39 mouse cellular contexts compared by ENCODE assay signal in genomic region chr17:24008105-24008504, GRCm38 (mm10). TPM values are rescaled to one million over a fixed set of nuclear protein-coding genes. Genes with fewer than 3 reads are reported as not detected.
"Had no signal": no experiment of that assay in that cellular context is flagged by ENCODE, and none has a peak within 500 bp of the region (broad histone marks: within the 10 kb centered on the region; RNA-seq: fewer than 3 reads in every experiment).

No protein-coding gene starts in this region.

- H3K27me3 ChIP-seq: hindbrain, embryonic 15.5 days; intestine, embryonic 15.5 days; limb, embryonic 13.5 days; limb, embryonic 15.5 days; liver, embryonic 12.5 days had no signal

- H3K9ac ChIP-seq: heart, embryonic 12.5 days; hindbrain, embryonic 13.5 days; hindbrain, embryonic 15.5 days; intestine, embryonic 15.5 days; limb, embryonic 13.5 days; limb, embryonic 15.5 days; liver, embryonic 12.5 days; liver, embryonic 14.5 days had no signal

- H3K4me1 ChIP-seq: heart, embryonic 10.5 days; heart, embryonic 12.5 days; hindbrain, embryonic 13.5 days; hindbrain, embryonic 15.5 days; intestine, embryonic 15.5 days; limb, embryonic 13.5 days; limb, embryonic 15.5 days; liver, embryonic 12.5 days had no signal

- H3K27ac ChIP-seq: heart, embryonic 10.5 days; hindbrain, embryonic 13.5 days; hindbrain, embryonic 15.5 days; intestine, embryonic 15.5 days; layer of hippocampus, adult 2 months; left cerebral cortex, adult 2 months; limb, embryonic 13.5 days; limb, embryonic 15.5 days; liver, embryonic 12.5 days; liver, embryonic 14.5 days had no signal

- H3K36me3 ChIP-seq: heart, embryonic 10.5 days; heart, embryonic 12.5 days; hindbrain, embryonic 13.5 days; hindbrain, embryonic 15.5 days; intestine, embryonic 15.5 days; limb, embryonic 13.5 days; limb, embryonic 15.5 days; liver, embryonic 12.5 days had no signal

- H3K9me3 ChIP-seq: heart, embryonic 10.5 days; heart, embryonic 12.5 days; hindbrain, embryonic 13.5 days; hindbrain, embryonic 15.5 days; intestine, embryonic 15.5 days; limb, embryonic 15.5 days; liver, embryonic 12.5 days had no signal

- DNase-seq: gastrocnemius, postnatal 14 days; gastrocnemius, postnatal 36 days; heart, postnatal 36 days; kidney, adult 18-20 months; kidney, adult 8-10 months; kidney, postnatal 10 days; kidney, postnatal 25 days; kidney, postnatal 4 days; left cerebral cortex, postnatal 4 days had no signal

- H3K4me2 ChIP-seq: heart, embryonic 12.5 days; hindbrain, embryonic 13.5 days; hindbrain, embryonic 15.5 days; intestine, embryonic 15.5 days; limb, embryonic 13.5 days; limb, embryonic 15.5 days; liver, embryonic 12.5 days had no signal

- ATAC-seq: inflammation-experienced regulatory T-cells, adult 6 months had no signal

- H3K4me3 ChIP-seq: heart, embryonic 10.5 days; heart, embryonic 12.5 days; hindbrain, embryonic 13.5 days; hindbrain, embryonic 15.5 days; intestine, embryonic 15.5 days; layer of hippocampus, adult 2 months; left cerebral cortex, adult 2 months; limb, embryonic 13.5 days; limb, embryonic 15.5 days; liver, embryonic 12.5 days had no signal

RNA-seq across cellular contexts. Expression of gene Prss22, which starts 10.2 kb away (rescaled TPM):
- total RNA-seq: gastrocnemius, adult 8-10 months; gastrocnemius, postnatal 14 days; gastrocnemius, postnatal 36 days; granulocyte monocyte progenitor cell, adult 5-6 weeks; heart, adult 18-20 months; heart, adult 8-10 months; heart, postnatal 14 days; heart, postnatal 36 days; hematopoietic stem cell, adult 5-6 weeks; layer of hippocampus, adult 2 months; layer of hippocampus, postnatal 10 days; layer of hippocampus, postnatal 25 days; left cerebral cortex, postnatal 4 days; liver, adult 2 months had no signal
- polyA plus RNA-seq: heart, embryonic 14.5 days; heart, embryonic 16.5 days; hindbrain, embryonic 13.5 days; hindbrain, embryonic 15.5 days; inflammation-experienced regulatory T-cells, adult 6 months; intestine, embryonic 15.5 days; liver, adult 2 months; liver, embryonic 12.5 days; liver, embryonic 14.5 days had no signal

RNA-seq across cellular contexts. Expression of gene Prss30, which starts 27.7 kb away (rescaled TPM):
- total RNA-seq: gastrocnemius, adult 8-10 months; gastrocnemius, postnatal 14 days; gastrocnemius, postnatal 36 days; granulocyte monocyte progenitor cell, adult 5-6 weeks; heart, adult 18-20 months; heart, adult 8-10 months; heart, postnatal 14 days; heart, postnatal 36 days; hematopoietic stem cell, adult 5-6 weeks had no signal
- polyA plus RNA-seq: heart, embryonic 12.5 days; hindbrain, embryonic 11.5 days; hindbrain, embryonic 13.5 days; hindbrain, embryonic 15.5 days; limb, embryonic 11.5 days; limb, embryonic 13.5 days; limb, embryonic 15.5 days; liver, embryonic 12.5 days had no signal

RNA-seq across cellular contexts. Expression of gene Prss27, which starts 29.8 kb away (rescaled TPM):
- total RNA-seq: gastrocnemius, adult 8-10 months; gastrocnemius, postnatal 14 days; gastrocnemius, postnatal 36 days; granulocyte monocyte progenitor cell, adult 5-6 weeks; heart, adult 18-20 months; heart, adult 8-10 months; heart, postnatal 14 days; heart, postnatal 36 days; hematopoietic stem cell, adult 5-6 weeks; layer of hippocampus, adult 2 months; layer of hippocampus, postnatal 10 days; layer of hippocampus, postnatal 25 days; left cerebral cortex, adult 2 months; left cerebral cortex, postnatal 10 days; left cerebral cortex, postnatal 25 days; left cerebral cortex, postnatal 4 days; liver, adult 2 months had no signal
- polyA plus RNA-seq: frontal cortex, adult 2 months; heart, embryonic 14.5 days; kidney, embryonic 14.5 days; liver, adult 2 months; liver, embryonic 12.5 days; liver, embryonic 14.5 days had no signal

RNA-seq across cellular contexts. Expression of gene Sbpl, which starts 53.0 kb away (rescaled TPM):
- total RNA-seq: gastrocnemius, adult 8-10 months; gastrocnemius, postnatal 14 days; gastrocnemius, postnatal 36 days; granulocyte monocyte progenitor cell, adult 5-6 weeks; heart, adult 18-20 months; heart, adult 8-10 months; heart, postnatal 14 days; heart, postnatal 36 days; hematopoietic stem cell, adult 5-6 weeks; layer of hippocampus, adult 2 months; layer of hippocampus, postnatal 10 days; layer of hippocampus, postnatal 25 days; left cerebral cortex, adult 2 months; left cerebral cortex, postnatal 10 days; left cerebral cortex, postnatal 25 days; left cerebral cortex, postnatal 4 days; liver, adult 2 months had no signal
- polyA plus RNA-seq: frontal cortex, adult 2 months; heart, embryonic 10.5 days; heart, embryonic 12.5 days; heart, embryonic 14.5 days; heart, embryonic 16.5 days; hindbrain, embryonic 11.5 days; hindbrain, embryonic 13.5 days; hindbrain, embryonic 15.5 days; inflammation-experienced regulatory T-cells, adult 6 months; intestine, embryonic 15.5 days; kidney, embryonic 14.5 days; kidney, embryonic 16.5 days; limb, embryonic 11.5 days; limb, embryonic 13.5 days; limb, embryonic 15.5 days; liver, adult 2 months; liver, embryonic 12.5 days; liver, embryonic 14.5 days had no signal
